Mouse (Mus musculus) right cerebral cortex, adult 2 months (tissue): ENCODE results near the gene Gm49394.

Experiments used
- DNase-seq, 2 experiments: peaks; one replicate each; pipeline ENCODE4 v3.0.0; 2021 to 2022; ENCODE audit warnings: low spot score in 2 of 2

Gene Gm49394

GRCm38 (mm10) chr7:142669751-142670625 is at the start of gene Gm49394:
Gene Gm49394 (minus strand): TSS chr7:142669942.
- no peak for DNase-seq

GRCm38 (mm10) chr7:142714783-142715498 is 45.2 kb upstream of the Gm49394 start:
- DNase-seq = peak; percentile 40 to 70

GRCm38 (mm10) chr7:142706873-142707272 is 37.1 kb upstream of the Gm49394 start:
- no peak for DNase-seq

DNA sequence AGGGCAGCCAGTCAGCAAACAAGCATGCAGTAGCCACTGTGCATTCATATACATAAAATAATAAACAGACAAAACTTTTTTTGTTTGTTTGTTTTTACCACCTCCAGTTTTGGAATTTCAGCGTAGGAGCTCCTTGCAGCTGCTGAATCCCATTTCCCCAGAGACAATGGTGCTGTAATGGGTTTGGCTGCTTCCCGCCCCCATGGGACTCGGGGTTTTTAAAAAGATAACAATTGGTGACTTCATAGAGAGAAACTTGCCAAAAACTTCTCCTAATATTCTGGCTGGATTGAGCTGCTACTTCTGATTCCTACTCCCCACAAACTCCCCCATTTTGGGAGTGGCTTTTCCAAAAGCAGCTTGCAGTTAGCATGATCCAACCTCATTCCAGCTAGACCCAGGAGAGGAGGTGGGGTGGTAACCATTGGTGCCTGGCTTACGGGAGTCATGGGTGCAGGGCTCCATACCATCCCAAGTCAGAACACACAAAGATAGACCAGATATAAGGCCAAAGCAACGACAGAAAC is 29.7 kb upstream of the Gm49394 start:
- no peak for DNase-seq

GRCm38 (mm10) chr7:142678611-142679010 is 8.9 kb upstream of the Gm49394 start:
- DNase-seq = no peak

GRCm38 (mm10) chr7:142675644-142676043 is 5.9 kb upstream of the Gm49394 start:
- DNase-seq = peak; percentile 77 to 82

GRCm38 (mm10) chr7:142675141-142675540 is 5.4 kb upstream of the Gm49394 start:
- DNase-seq = no peak

GRCm38 (mm10) chr7:142672120-142672519 is 2.4 kb upstream of the Gm49394 start:
- DNase-seq = peak; percentile 80 to 84

DNA sequence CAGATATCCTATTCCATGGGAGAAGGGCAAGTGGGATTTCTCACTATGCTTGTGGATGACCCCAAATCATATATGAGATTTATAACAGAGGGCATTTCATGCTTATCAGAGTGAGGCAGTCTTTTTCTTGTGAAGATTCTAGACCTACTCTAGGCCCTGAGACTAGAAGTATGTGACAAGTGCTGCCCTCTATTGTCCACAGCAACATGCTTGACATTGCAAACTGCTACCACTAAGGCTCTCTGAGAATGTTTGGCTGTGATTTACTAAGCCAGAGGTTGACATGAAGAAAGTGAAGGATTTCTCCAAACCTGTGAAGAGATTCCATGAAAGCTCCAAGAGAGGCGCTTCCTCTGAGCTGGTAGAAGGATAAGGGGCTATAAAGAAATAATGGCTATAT is 1.3 kb upstream of the Gm49394 start:
- no peak for DNase-seq

GRCm38 (mm10) chr7:142668328-142668727 is 1.4 kb downstream of the Gm49394 start:
- DNase-seq = no peak

DNA sequence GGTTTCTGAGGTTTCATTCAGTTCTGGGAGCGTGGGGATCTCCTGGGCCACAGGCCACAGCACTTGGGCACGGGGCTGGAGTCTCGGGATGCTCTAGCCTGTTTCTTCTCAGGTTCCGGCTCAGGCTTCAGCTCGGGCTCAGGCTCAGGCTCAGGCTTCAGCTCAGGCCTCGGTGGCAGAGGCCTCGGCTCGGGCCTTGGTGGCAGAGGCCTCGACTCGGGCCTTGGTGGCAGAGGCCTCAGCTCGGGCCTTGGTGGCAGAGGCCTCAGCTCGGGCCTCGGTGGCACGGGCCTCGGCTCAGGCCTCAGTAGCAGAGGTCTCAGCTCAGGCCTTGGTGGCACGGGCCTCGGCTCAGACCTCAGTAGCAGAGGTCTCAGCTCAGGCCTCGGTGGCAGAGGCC is 2.2 kb downstream of the Gm49394 start:
- DNase-seq = no peak

DNA sequence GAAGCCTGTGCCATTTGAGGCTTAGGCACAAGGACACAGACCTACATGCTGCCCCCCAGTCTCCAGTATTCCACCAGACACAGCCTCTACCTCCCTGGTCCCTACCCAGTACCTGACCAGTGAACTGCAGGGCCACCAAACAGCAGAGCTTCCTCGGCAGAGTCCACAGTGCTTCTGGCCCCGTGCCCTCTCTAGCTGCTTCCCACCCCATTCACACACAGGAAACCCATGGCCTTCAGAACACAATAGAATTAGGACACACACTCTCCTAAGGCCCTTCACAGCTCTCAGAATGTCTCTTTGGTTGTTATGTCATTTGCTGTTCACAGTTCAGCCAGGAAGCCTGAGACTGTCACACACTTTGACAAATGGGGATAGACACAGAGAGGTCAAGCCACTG is 3.1 kb downstream of the Gm49394 start, which contains the start of gene Igf2:
Gene Igf2 (minus strand): TSS at position 158 of the 400 bp plus-strand sequence.
- no peak for DNase-seq

GRCm38 (mm10) chr7:142666109-142666508 is 3.6 kb downstream of the Gm49394 start:
- DNase-seq = no peak

DNA sequence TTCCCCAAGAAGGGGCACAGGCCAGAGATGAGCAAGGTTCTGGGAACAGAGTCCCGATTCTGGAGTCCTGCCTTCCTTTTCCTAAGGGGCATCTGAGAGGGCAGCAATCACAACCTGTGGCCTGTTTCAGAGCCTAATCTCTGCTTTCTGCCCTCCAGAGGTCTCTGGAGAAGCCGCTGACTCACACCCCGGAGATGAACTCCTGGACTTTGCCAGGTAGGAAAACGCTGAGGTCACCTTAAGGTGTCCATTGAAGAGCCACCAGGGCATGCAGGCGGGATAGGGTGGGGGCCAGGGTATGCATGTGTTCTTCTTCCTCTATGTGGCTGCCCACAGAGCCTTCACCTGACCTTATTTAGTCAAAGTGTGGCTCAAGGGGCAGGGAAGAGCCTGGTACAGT is 4.4 kb downstream of the Gm49394 start:
- DNase-seq = no peak

DNA sequence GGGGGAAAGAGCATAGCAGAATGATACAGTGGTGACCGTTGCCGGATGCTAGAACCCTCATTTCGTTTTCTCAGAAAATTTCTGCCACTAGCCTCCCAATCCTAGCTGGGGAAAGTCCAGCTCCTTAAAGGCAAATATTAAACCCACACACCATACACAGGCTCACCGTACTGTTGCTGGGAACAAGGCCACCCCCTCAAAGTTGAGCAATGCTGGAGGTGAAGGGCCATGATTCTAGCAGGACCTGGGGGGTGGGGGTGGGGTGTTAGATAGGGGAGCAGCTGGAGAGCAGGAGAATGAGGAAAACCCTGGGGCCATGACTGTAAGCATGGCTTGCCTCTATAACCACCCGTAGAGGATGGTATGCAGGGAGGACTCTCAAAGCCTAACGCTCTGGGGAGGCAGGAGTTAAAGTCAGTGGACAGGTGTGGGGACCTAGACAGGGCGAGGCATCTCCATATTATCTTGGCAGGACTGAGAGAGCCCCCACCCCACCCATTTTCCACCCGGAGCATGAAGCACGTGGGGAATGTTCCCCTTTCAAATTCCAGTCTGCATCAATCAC is 5.2 kb downstream of the Gm49394 start:
- DNase-seq = no peak

DNA sequence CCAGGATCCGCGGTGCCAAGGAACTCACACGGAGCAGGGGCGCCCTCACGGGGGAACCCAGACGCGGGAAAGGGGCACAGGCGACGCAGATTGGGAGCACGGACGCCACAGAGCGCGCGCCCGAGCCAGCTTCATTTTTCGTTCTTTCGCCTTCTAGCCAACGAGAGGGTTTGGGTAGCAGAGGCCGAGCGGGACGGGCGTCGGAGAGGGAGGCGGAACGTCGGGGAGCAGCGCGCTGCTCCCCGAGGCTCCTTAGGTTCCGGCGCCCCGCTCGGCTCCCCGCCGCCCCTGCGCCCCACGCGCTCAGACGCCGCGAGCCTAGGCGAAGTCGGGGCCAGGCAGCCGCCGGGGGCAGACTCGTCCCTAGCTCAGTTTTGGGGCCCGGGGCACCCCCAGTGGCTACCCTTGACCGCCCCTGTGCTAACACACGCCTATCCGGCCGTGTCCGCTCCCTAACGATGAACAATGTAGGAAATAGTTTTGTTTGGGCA is 5.8 kb downstream of the Gm49394 start:
- DNase-seq = no peak

DNA sequence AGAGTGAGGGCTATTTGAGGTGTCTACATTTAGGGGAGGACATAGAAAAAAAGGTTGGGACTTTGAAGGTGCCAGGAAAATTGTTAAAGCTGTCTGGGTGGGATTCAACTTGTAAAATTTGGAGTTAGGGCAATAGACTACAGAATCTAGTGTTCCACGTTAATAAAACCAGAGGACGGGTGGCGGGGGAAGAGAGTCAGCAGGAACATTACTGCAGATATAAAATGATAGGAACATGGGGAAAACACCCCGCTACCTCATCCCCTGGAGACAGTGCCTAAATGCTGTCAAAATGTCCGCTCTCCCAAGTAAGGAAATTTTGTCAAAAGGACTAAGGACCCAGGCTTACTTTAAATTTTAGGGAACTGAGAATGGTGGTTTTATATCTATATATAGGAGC is 6.6 kb downstream of the Gm49394 start:
- DNase-seq = no peak

DNA sequence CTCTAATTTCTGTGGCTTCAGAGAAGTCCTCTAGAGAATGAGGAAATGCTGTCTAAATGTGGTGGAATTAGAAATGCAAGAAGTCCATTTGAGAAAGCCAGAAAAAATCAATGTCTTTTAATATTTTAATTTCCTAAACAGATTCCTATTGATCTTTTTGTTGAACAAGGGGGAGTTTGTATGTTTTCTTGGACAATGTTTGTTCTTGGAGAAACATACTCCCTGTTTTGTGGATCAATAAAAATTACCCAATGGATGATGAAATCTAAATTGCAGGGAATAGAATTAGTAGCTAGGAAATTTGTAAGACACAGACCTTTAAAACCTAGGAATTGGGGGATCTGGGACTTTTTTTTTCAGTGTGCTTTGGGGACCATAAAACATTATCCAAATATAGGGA is 7.9 kb downstream of the Gm49394 start:
- DNase-seq = no peak

GRCm38 (mm10) chr7:142661046-142661445 is 8.7 kb downstream of the Gm49394 start:
- DNase-seq = no peak

DNA sequence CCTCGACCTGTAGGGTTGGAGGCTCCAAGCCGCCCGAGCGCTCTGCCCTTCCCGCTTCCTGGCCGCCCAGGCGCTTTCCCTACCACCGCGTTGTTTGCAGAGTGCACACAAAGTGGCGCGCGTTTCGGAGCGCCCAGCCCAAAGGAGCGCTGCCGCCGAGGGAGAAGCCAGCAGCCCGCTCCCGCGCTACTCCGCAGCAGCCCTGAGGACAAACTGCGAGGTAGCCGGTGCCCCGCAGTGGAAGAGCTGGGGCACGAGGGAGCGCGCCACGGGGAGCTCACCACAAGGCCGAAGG is 9.1 kb downstream of the Gm49394 start:
- no peak for DNase-seq

DNA sequence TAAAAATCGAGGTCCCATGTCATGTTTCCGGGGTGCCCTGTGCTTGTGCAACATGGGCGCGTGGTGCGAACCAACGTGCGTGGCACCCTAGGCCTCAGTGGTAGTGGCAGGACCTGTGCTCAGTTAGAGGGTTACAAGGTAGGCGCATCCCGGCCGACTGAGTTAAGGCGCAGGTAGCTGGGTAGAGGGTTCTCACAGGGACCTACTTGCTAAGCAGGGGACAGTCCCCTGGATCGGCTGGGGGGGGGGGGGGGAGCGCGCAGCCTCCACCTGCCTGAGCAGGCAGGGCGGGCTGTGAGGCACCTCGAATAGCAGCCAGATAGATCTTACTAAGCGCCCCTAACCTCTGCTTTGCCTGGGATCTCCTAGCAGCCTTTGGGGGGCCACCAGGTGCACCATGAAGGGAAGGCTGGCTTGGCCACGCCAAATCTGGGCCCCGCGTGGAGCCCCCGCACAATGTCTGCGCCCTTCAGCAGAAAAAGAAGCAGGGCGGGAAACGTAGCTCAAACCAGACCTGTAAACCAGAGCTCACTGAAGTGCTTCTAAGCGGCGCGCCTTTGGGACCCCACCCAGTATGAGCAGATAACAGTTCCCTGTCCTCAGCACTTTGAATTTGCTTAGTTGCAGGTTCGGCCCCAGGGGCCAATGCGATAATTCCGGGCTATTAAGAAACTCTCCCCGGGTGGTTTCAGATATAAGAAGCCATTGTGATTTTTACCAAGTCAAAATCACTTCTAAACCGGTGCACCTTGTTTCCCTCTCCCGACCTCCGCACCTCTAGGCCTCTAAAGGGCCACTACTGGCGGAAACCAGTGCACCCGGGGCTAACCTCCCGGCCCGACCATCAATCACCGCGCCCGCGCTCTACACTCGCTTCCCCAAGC is 9.7 kb downstream of the Gm49394 start:
- no peak for DNase-seq
